Mouse (Mus musculus): ENCODE measurements around the gene Cdyl2. TPM values are rescaled to one million over a fixed set of nuclear protein-coding genes. Genes with fewer than 3 reads are reported as not detected.

Gene Cdyl2
- total and polyA plus RNA-seq, 3 experiments = not detected

DNA sequence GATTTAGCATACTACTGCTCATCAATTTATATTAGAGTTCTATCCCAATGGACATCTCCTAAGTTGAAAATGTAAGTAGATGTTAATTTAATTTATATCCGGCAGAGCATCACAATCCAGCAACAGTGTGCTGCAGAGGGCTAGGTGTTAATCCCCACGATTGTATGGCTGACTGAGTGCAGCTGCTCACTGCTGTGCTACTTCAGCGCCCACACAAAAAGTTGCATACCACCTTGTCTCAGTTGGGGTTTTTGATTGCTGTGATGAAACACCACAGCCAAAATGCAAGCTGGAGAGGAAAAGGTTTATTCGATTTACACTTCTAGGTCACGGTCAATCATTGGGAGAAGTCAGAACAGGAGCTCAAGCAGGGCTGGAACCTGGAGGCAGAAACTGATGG, 41.4 kb upstream of the Cdyl2 start:
- H3K9ac ChIP-seq (ENCODE audit: control insufficient read depth, low read depth, low read length, poor library complexity, severe bottlenecking) = no peak overlapping the region
- no peaks in the 10 kb centered on the region for H3K4me1 ChIP-seq (ENCODE audit: control insufficient read depth in 1 of 2, insufficient read depth in 2 of 2, low read length in 2 of 2)
- no peak for DNase-seq (ENCODE audit: low read depth, low spot score)
- no peaks in the 10 kb centered on the region for H3K36me3 ChIP-seq (ENCODE audit: control insufficient read depth in 1 of 2, insufficient read depth in 2 of 2, low read length in 2 of 2)
- TF ChIP-seq E2F4 (IDR thresholded peaks at IDR 0.05; ENCODE audit: borderline replicate concordance, low read depth, low read length) = no peak
- TF ChIP-seq HCFC1 (IDR thresholded peaks at IDR 0.05; ENCODE audit: low read depth, low read length) = no peak
- no peak for TF ChIP-seq RCOR1 (IDR thresholded peaks at IDR 0.05; ENCODE audit: low read depth, low read length)
- no peak for TF ChIP-seq UBTF (IDR thresholded peaks at IDR 0.05; ENCODE audit: borderline replicate concordance, insufficient read depth, low read depth, low read length)
- no peak for TF ChIP-seq POLR2A (IDR thresholded peaks at IDR 0.05; ENCODE audit: control insufficient read depth in 1 of 2, insufficient read depth in 1 of 2, low read depth in 1 of 2, low read length in 2 of 2, poor library complexity in 1 of 2)
- TF ChIP-seq NELFE (IDR thresholded peaks at IDR 0.05; ENCODE audit: low read depth, low read length) = no peak
- TF ChIP-seq MYB (IDR thresholded peaks at IDR 0.05; ENCODE audit: low read depth, low read length) = no peak
- no peak for TF ChIP-seq TAL1 (IDR thresholded peaks at IDR 0.05; ENCODE audit: low read length)
- H3K4me3 ChIP-seq (ENCODE audit: control insufficient read depth in 1 of 2, insufficient read depth in 1 of 2, low read depth in 2 of 2, low read length in 2 of 2) = no peak overlapping the region
- no peaks in the 10 kb centered on the region for H3K79me2 ChIP-seq (ENCODE audit: control insufficient read depth, insufficient read depth, low read length, poor library complexity)
- no peaks in the 10 kb centered on the region for H3K27me3 ChIP-seq (ENCODE audit: control insufficient read depth in 1 of 2, insufficient read depth in 2 of 2, low read length in 2 of 2)
- no peaks in the 10 kb centered on the region for H3K9me3 ChIP-seq (replicated peaks; ENCODE audit: insufficient read depth, low read length)
- no peak overlapping the region for H3K27ac ChIP-seq (ENCODE audit: control insufficient read depth, low read depth, low read length)

- Histone ChIP-seq H3K4me3 (ENCODE audit: control insufficient read depth in 1 of 2, insufficient read depth in 1 of 2, low read depth in 2 of 2, low read length in 2 of 2) (no peak overlapping the region), H3K4me1 (ENCODE audit: control insufficient read depth in 1 of 2, insufficient read depth in 2 of 2, low read length in 2 of 2) (no peaks in the 10 kb centered on the region), H3K27me3 (ENCODE audit: control insufficient read depth in 1 of 2, insufficient read depth in 2 of 2, low read length in 2 of 2) (no peaks in the 10 kb centered on the region), H3K9ac (ENCODE audit: control insufficient read depth, low read depth, low read length, poor library complexity, severe bottlenecking) (no peak overlapping the region), H3K79me2 (ENCODE audit: control insufficient read depth, insufficient read depth, low read length, poor library complexity) (no peaks in the 10 kb centered on the region), H3K36me3 (ENCODE audit: control insufficient read depth in 1 of 2, insufficient read depth in 2 of 2, low read length in 2 of 2) (no peaks in the 10 kb centered on the region), H3K27ac (ENCODE audit: control insufficient read depth, low read depth, low read length) (no peak overlapping the region), H3K9me3 (replicated peaks; ENCODE audit: insufficient read depth, low read length) (no peaks in the 10 kb centered on the region)
- DNase-seq (ENCODE audit: low read depth, low spot score) = no peak
- TF ChIP-seq TAL1 (IDR thresholded peaks at IDR 0.05; ENCODE audit: low read length) (no peak), MYC (IDR thresholded peaks at IDR 0.05; ENCODE audit: low read depth, low read length) (no peak), ELF1 (IDR thresholded peaks at IDR 0.05; ENCODE audit: low read depth, low read length) (no peak), E2F4 (IDR thresholded peaks at IDR 0.05; ENCODE audit: borderline replicate concordance, low read depth, low read length) (no peak), CHD2 (IDR thresholded peaks at IDR 0.05; ENCODE audit: low read length) (no peak), CHD1 (IDR thresholded peaks at IDR 0.05; ENCODE audit: low read depth, low read length) (no peak), BHLHE40 (IDR thresholded peaks at IDR 0.05; ENCODE audit: borderline replicate concordance, low read depth, low read length) (no peak), CTCF (IDR thresholded peaks at IDR 0.05 in 2 of 3, conservative IDR thresholded peaks at IDR 0.05 in 1 of 3; ENCODE audit: control insufficient read depth in 1 of 3, insufficient read depth in 1 of 3, low read depth in 2 of 3, low read length in 3 of 3, poor library complexity in 1 of 3, severe bottlenecking in 1 of 3) (no peak), KAT2A (conservative IDR thresholded peaks at IDR 0.05; ENCODE audit: low read depth, low read length) (no peak), MYB (IDR thresholded peaks at IDR 0.05; ENCODE audit: low read depth, low read length) (no peak), ETS1 (IDR thresholded peaks at IDR 0.05; ENCODE audit: low read depth, low read length) (no peak), POLR2AphosphoS5 (IDR thresholded peaks at IDR 0.05; ENCODE audit: borderline replicate concordance, low read depth, low read length) (no peak), MEF2A (IDR thresholded peaks at IDR 0.05; ENCODE audit: extremely low read depth, insufficient replicate concordance, low read depth, low read length, poor library complexity, severe bottlenecking) (no peak), TCF12 (IDR thresholded peaks at IDR 0.05; ENCODE audit: low read depth, low read length) (no peak), JUND (IDR thresholded peaks at IDR 0.05; ENCODE audit: low read depth, low read length) (no peak), MAFK (IDR thresholded peaks at IDR 0.05; ENCODE audit: borderline replicate concordance, low read depth, low read length) (no peak), GATA1 (IDR thresholded peaks at IDR 0.05; ENCODE audit: low read depth, low read length) (no peak)
Observed at GRCm38 (mm10) chr8:116772727-116773126, 39.9 kb upstream of the Cdyl2 start.

All from MEL (cell line).